Comparison of ENCODE assay signal across 7 mouse cellular contexts in genomic region chr6:146633097-146633496, GRCm38 (mm10). TPM values are rescaled to one million over a fixed set of nuclear protein-coding genes. Genes with fewer than 3 reads are reported as not detected.
A peak's percentile ranks its signal among the peaks of the same experiment; 100 is the strongest.
DNase-seq lines count a peak whose midpoint lies in the region; ATAC-seq and TF ChIP-seq lines count a peak whose summit lies in the region.

No protein-coding gene starts in this region.

- ATAC-seq in embryonic facial prominence, embryonic 14.5 days (ENCODE audit: low read depth) = no peak
- ATAC-seq in intestine, postnatal 0 days = no peak
- ATAC-seq in neural tube, embryonic 12.5 days (ENCODE audit: low FRiP score, low read depth) = no peak

- H3K9ac ChIP-seq in embryonic facial prominence, embryonic 14.5 days (ENCODE audit: low read depth, low read length) = peak overlapping the region; percentile 90
- 0 out of 2 replicates have a peak overlapping the region, but pooled peaks have one; percentile 7 for H3K9ac ChIP-seq in intestine, postnatal 0 days (ENCODE audit: low read depth, low read length)
- peak overlapping the region; percentile 85; the same call in 1 of the 2 replicates for H3K9ac ChIP-seq in neural tube, embryonic 12.5 days

- 42% methylated on average over 8 of the region's 8 CpGs for WGBS in embryonic facial prominence, embryonic 14.5 days
- WGBS in intestine, postnatal 0 days = 62% methylated on average over 8 of the region's 8 CpGs
- 53% methylated on average over 8 of the region's 8 CpGs for WGBS in neural tube, embryonic 12.5 days

- H3K4me1 ChIP-seq in embryonic facial prominence, embryonic 14.5 days (ENCODE audit: control insufficient read depth, insufficient read depth, low read length) = peaks cover 15% of the 10 kb centered on the region
- peaks cover 3% of the 10 kb centered on the region for H3K4me1 ChIP-seq in intestine, postnatal 0 days (replicated peaks; ENCODE audit: control insufficient read depth, insufficient read depth, low read length)
- H3K4me1 ChIP-seq in neural tube, embryonic 12.5 days = peaks cover 12% of the 10 kb centered on the region

- no peak overlapping the region for H3K27ac ChIP-seq in embryonic facial prominence, embryonic 14.5 days (replicated peaks; ENCODE audit: low read depth, low read length)
- no peak overlapping the region for H3K27ac ChIP-seq in intestine, postnatal 0 days (ENCODE audit: low read depth, low read length)
- H3K27ac ChIP-seq in neural tube, embryonic 12.5 days = no peak overlapping the region

- TF ChIP-seq CTCF in intestine, postnatal 0 days (IDR thresholded peaks at IDR 0.05; ENCODE audit: low read depth) = no peak

- peak; percentile 43 to 61 for DNase-seq in spleen, postnatal 10 days (ENCODE audit: low spot score in 2 of 2)
- no peak for DNase-seq in spleen, adult 12 weeks (ENCODE audit: low spot score)
- DNase-seq in embryonic facial prominence, embryonic 14.5 days (ENCODE audit: low spot score) = peak; percentile 12
- no peak for DNase-seq in urinary bladder, adult 18-20 months (ENCODE audit: low spot score in 2 of 2)
- no peak for DNase-seq in gastrocnemius, adult 8-10 months (ENCODE audit: low spot score in 2 of 2)

- H3K9me3 ChIP-seq in embryonic facial prominence, embryonic 14.5 days (ENCODE audit: control insufficient read depth, low read length) = no peaks in the 10 kb centered on the region
- H3K9me3 ChIP-seq in intestine, postnatal 0 days (ENCODE audit: control insufficient read depth) = no peaks in the 10 kb centered on the region
- no peaks in the 10 kb centered on the region for H3K9me3 ChIP-seq in neural tube, embryonic 12.5 days

- peak overlapping the region; percentile 77 for H3K4me2 ChIP-seq in embryonic facial prominence, embryonic 14.5 days (ENCODE audit: low read depth, low read length)
- peak overlapping the region; percentile 82 for H3K4me2 ChIP-seq in intestine, postnatal 0 days (replicated peaks; ENCODE audit: low read depth)
- peak overlapping the region; percentile 67 for H3K4me2 ChIP-seq in neural tube, embryonic 12.5 days (replicated peaks)

- no peaks in the 10 kb centered on the region for H3K27me3 ChIP-seq in embryonic facial prominence, embryonic 14.5 days (replicated peaks; ENCODE audit: control insufficient read depth, insufficient read depth, low read length)
- H3K27me3 ChIP-seq in intestine, postnatal 0 days (replicated peaks; ENCODE audit: control insufficient read depth, insufficient read depth, low read length) = no peaks in the 10 kb centered on the region
- no peaks in the 10 kb centered on the region for H3K27me3 ChIP-seq in neural tube, embryonic 12.5 days (replicated peaks)

- no peaks in the 10 kb centered on the region for H3K36me3 ChIP-seq in embryonic facial prominence, embryonic 14.5 days (ENCODE audit: control insufficient read depth, insufficient read depth, low read length)
- H3K36me3 ChIP-seq in intestine, postnatal 0 days (ENCODE audit: control insufficient read depth, insufficient read depth) = no peaks in the 10 kb centered on the region; the same call in 1 of the 2 replicates
- H3K36me3 ChIP-seq in neural tube, embryonic 12.5 days = no peaks in the 10 kb centered on the region

- H3K4me3 ChIP-seq in embryonic facial prominence, embryonic 14.5 days (ENCODE audit: low read depth, low read length) = peak overlapping the region; percentile 79
- peak overlapping the region; percentile 91; the same call in 1 of the 2 replicates for H3K4me3 ChIP-seq in intestine, postnatal 0 days (ENCODE audit: low read depth, low read length)
- H3K4me3 ChIP-seq in neural tube, embryonic 12.5 days = no peak overlapping the region

RNA-seq across cellular contexts. Expression of gene Med21, which starts 9.2 kb away (rescaled TPM):
- polyA plus RNA-seq in embryonic facial prominence, embryonic 14.5 days (2014; fragmentation: Nextera tagmentation; extraction: Ambion mirVana) = 129 and 131 TPM in 2 replicates
- polyA plus RNA-seq in intestine, postnatal 0 days (2015; fragmentation: Nextera tagmentation; extraction: Ambion mirVana) = 87.5 and 87.6 TPM in 2 replicates
- polyA plus RNA-seq in neural tube, embryonic 12.5 days (2016; fragmentation: Nextera tagmentation; extraction: Ambion mirVana) = 110 and 122 TPM in 2 replicates
- total RNA-seq in gastrocnemius, adult 8-10 months (2022) = 10 to 100 TPM; 33.9 to 40.1 (median 35.6) TPM

RNA-seq across cellular contexts. Expression of gene Tm7sf3, which starts 9.5 kb away (rescaled TPM):
- 53.1 and 56.7 TPM in 2 replicates for polyA plus RNA-seq in embryonic facial prominence, embryonic 14.5 days (2014; fragmentation: Nextera tagmentation; extraction: Ambion mirVana)
- 58.7 and 61.9 TPM in 2 replicates for polyA plus RNA-seq in intestine, postnatal 0 days (2015; fragmentation: Nextera tagmentation; extraction: Ambion mirVana)
- polyA plus RNA-seq in neural tube, embryonic 12.5 days (2016; fragmentation: Nextera tagmentation; extraction: Ambion mirVana) = 25.6 and 27.7 TPM in 2 replicates
- 1 to 10 TPM; 5.0 to 6.3 (median 5.6) TPM for total RNA-seq in gastrocnemius, adult 8-10 months (2022)

RNA-seq across cellular contexts. Expression of gene Ints13, which starts 55.5 kb away (rescaled TPM):
- polyA plus RNA-seq in embryonic facial prominence, embryonic 14.5 days (2014; fragmentation: Nextera tagmentation; extraction: Ambion mirVana) = 46.4 and 50.9 TPM in 2 replicates
- polyA plus RNA-seq in intestine, postnatal 0 days (2015; fragmentation: Nextera tagmentation; extraction: Ambion mirVana) = 15.7 and 16.1 TPM in 2 replicates
- polyA plus RNA-seq in neural tube, embryonic 12.5 days (2016; fragmentation: Nextera tagmentation; extraction: Ambion mirVana) = 76.6 and 76.9 TPM in 2 replicates
- total RNA-seq in gastrocnemius, adult 8-10 months (2022) = 10 to 100 TPM in 3 of 4 experiments, 1 to 10 TPM in 1; 8.8 to 12.1 (median 11.4) TPM

RNA-seq across cellular contexts. Expression of gene Fgfr1op2, which starts 56.1 kb away (rescaled TPM):
- 91.6 and 94.2 TPM in 2 replicates for polyA plus RNA-seq in embryonic facial prominence, embryonic 14.5 days (2014; fragmentation: Nextera tagmentation; extraction: Ambion mirVana)
- 75.1 and 78.8 TPM in 2 replicates for polyA plus RNA-seq in intestine, postnatal 0 days (2015; fragmentation: Nextera tagmentation; extraction: Ambion mirVana)
- polyA plus RNA-seq in neural tube, embryonic 12.5 days (2016; fragmentation: Nextera tagmentation; extraction: Ambion mirVana) = 64.4 and 68.9 TPM in 2 replicates
- total RNA-seq in gastrocnemius, adult 8-10 months (2022) = 10 to 100 TPM; 51.1 to 60.5 (median 55.3) TPM

Comparison
In these comparisons a context has a peak if more than half of its experiments do, and no peak if none do; other contexts are left out.
1. DNase-seq: peak in spleen, postnatal 10 days (2 of 2) and embryonic facial prominence, embryonic 14.5 days (single experiment); none in spleen, adult 12 weeks (single experiment), urinary bladder, adult 18-20 months (0 of 2) and gastrocnemius, adult 8-10 months (0 of 2).
2. H3K9ac ChIP-seq: peak in every context shown above with its lines; median percentile 90 in embryonic facial prominence, embryonic 14.5 days; 85 in neural tube, embryonic 12.5 days; 7 in intestine, postnatal 0 days.
3. Peak in every context shown above with its lines, with median percentiles within 50 percentile points of each other: H3K4me2 ChIP-seq.